Mouse (Mus musculus): Measurements from ENCODE around the gene Adgrv1.

DNA sequence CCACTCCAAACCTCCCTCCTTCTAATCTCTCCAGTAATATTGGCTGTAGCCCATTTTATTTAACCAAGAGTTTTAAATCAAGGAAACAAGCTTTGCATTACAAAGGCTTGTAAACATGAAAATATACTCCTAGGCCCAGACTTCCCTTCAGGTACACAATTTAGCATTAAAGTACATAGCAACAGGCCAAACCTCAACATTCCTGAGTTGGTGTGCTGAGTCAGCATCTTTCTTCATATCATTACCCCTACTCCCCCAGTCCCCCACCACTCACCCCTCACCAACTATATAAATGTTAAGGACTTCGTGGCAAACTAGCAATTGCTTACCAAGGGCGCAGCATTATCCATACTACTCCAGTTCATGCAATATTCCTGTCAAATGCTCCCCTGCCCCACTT is 510.7 kb downstream of the Adgrv1 start:
- no peak for TF ChIP-seq CTCF (IDR thresholded peaks at IDR 0.05; ENCODE audit: low read depth)
- no peak for TF ChIP-seq EP300 (optimal IDR thresholded peaks at IDR 0.05)

Data from stomach, postnatal 0 days (tissue).